Mouse (Mus musculus): ENCODE measurements around the gene Rab3b. TPM values are rescaled to one million over a fixed set of nuclear protein-coding genes. Genes with fewer than 3 reads are reported as not detected.

Rab3b gene
- polyA plus RNA-seq, 1 experiment, result 0.23 TPM

DNA sequence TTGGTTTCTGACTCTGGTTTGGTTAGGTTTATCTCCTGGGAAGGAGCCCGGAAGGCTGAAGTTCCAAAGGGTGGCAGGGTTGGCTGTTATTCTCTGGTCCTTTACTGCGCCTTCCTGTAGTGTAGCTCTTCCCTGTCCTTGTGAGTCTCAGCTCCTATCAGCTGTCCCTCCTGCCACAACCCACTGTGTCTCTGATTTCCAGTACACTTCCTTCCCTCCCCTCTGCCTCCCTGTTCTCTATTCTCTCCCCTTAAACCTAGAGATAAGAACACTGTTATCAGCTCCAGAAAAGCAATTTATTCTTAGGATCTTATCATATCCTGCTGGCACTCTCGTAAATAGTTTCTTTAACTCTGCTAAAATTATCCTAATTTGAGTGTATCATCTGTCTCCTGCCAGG, 90.7 kb downstream of the Rab3b start:
- H3K79me2 ChIP-seq (ENCODE audit: control insufficient read depth, insufficient read depth), result no peaks in the 10 kb centered on the region
- no peaks in the 10 kb centered on the region for H3K36me3 ChIP-seq (ENCODE audit: control insufficient read depth, insufficient read depth)
- H3K27me3 ChIP-seq (ENCODE audit: control insufficient read depth, insufficient read depth, insufficient read length), result no peaks in the 10 kb centered on the region
- TF ChIP-seq MAX (IDR thresholded peaks at IDR 0.05; ENCODE audit: low read depth) (no peak), SRF (IDR thresholded peaks at IDR 0.05; ENCODE audit: control insufficient read depth, insufficient read length, low read depth) (no peak), CEBPB (IDR thresholded peaks at IDR 0.05; ENCODE audit: insufficient read depth, poor library complexity, severe bottlenecking) (no peak), POLR2AphosphoS2 (IDR thresholded peaks at IDR 0.05; ENCODE audit: insufficient read length, low read depth) (no peak), MYOG (IDR thresholded peaks at IDR 0.05; ENCODE audit: control insufficient read depth in 1 of 3, insufficient read depth in 1 of 3, insufficient read length in 2 of 3, low read depth in 2 of 3) (no peak), REST (IDR thresholded peaks at IDR 0.05; ENCODE audit: insufficient read depth, insufficient read length) (no peak), MYOD1 (IDR thresholded peaks at IDR 0.05; ENCODE audit: control insufficient read depth in 1 of 3, insufficient read length in 2 of 3, low read depth in 2 of 3) (no peak), POLR2A (IDR thresholded peaks at IDR 0.05; ENCODE audit: insufficient read length, low read depth) (no peak), E2F4 (IDR thresholded peaks at IDR 0.05; ENCODE audit: insufficient read depth) (no peak), USF1 (IDR thresholded peaks at IDR 0.05; ENCODE audit: low read depth) (no peak), TCF3 (IDR thresholded peaks at IDR 0.05; ENCODE audit: insufficient read length, low read depth) (no peak), TCF12 (IDR thresholded peaks at IDR 0.05; ENCODE audit: insufficient read depth, poor library complexity, severe bottlenecking) (no peak)
- no peak overlapping the region for H3ac ChIP-seq (ENCODE audit: control insufficient read depth, insufficient read length)
- H3K4me3 ChIP-seq, result no peak overlapping the region
- no peak overlapping the region for H3K4me2 ChIP-seq (ENCODE audit: low read depth)

DNA sequence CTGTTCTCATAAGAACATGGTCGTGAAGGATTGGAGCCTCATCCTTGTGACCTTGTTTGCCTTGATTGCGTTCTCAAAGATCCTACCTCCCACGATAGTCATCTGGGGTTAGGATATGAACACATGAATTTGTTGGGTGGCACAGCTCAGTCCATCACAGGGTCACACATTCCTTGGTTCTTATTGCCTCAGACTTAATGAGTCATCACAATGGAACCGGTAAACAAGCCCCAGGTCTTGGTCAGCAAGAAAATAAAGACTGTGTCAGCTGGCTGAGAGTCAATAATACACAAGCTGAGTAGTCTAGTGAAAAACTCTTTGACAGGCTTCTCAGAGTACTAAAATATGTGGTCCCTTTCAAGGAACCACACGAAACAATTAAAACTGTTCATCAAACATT, 92.2 kb downstream of the Rab3b start:
- no peaks in the 10 kb centered on the region for H3K36me3 ChIP-seq (ENCODE audit: control insufficient read depth, insufficient read depth)
- H3K4me2 ChIP-seq (ENCODE audit: low read depth), result no peak overlapping the region
- H3K79me2 ChIP-seq (ENCODE audit: control insufficient read depth, insufficient read depth), result no peaks in the 10 kb centered on the region
- no peak overlapping the region for H3K4me3 ChIP-seq
- no peak overlapping the region for H3ac ChIP-seq (ENCODE audit: control insufficient read depth, insufficient read length)
- H3K27me3 ChIP-seq (ENCODE audit: control insufficient read depth, insufficient read depth, insufficient read length), result no peaks in the 10 kb centered on the region
- no peak for TF ChIP-seq MYOD1 (IDR thresholded peaks at IDR 0.05; ENCODE audit: control insufficient read depth in 1 of 3, insufficient read length in 2 of 3, low read depth in 2 of 3)
- TF ChIP-seq TCF12 (IDR thresholded peaks at IDR 0.05; ENCODE audit: insufficient read depth, poor library complexity, severe bottlenecking), result no peak
- no peak for TF ChIP-seq REST (IDR thresholded peaks at IDR 0.05; ENCODE audit: insufficient read depth, insufficient read length)
- TF ChIP-seq SRF (IDR thresholded peaks at IDR 0.05; ENCODE audit: control insufficient read depth, insufficient read length, low read depth), result no peak
- TF ChIP-seq POLR2A (IDR thresholded peaks at IDR 0.05; ENCODE audit: insufficient read length, low read depth), result no peak
- no peak for TF ChIP-seq E2F4 (IDR thresholded peaks at IDR 0.05; ENCODE audit: insufficient read depth)
- peak; percentile 72 for TF ChIP-seq CEBPB (IDR thresholded peaks at IDR 0.05; ENCODE audit: insufficient read depth, poor library complexity, severe bottlenecking)
- TF ChIP-seq MAX (IDR thresholded peaks at IDR 0.05; ENCODE audit: low read depth), result no peak
- no peak for TF ChIP-seq USF1 (IDR thresholded peaks at IDR 0.05; ENCODE audit: low read depth)

DNA sequence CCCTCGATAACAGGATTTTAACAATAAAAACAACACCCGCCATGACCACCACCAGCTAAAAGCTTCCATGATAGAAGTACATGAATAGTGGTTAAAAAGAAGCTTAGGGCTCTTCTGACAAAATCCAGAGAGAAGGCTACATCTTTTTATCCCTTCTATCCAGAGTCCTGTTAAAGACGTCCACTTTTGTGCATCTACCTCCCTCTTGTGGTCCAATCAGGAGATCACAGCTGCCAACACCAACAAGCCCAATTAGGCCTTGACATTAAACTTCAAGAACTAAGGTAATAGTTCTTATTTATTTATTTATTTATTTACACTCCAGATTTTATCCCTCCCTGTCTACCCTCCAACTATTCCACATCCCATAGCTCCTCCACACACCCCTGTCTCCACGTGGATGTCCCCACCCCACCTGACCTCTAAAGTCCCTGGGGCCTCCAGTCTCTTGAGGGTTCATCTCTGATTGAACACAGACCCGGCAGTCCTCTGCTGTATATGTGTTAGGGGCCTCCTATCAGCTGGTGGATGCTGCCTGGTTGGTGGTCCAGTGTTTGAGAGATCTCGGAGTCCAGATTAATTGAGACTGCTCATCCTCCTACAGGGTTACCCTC, 97.7 kb downstream of the Rab3b start:
- TF ChIP-seq POLR2AphosphoS2 (IDR thresholded peaks at IDR 0.05; ENCODE audit: insufficient read length, low read depth), result no peak
- no peak for TF ChIP-seq E2F4 (IDR thresholded peaks at IDR 0.05; ENCODE audit: insufficient read depth)
- TF ChIP-seq MYOG (IDR thresholded peaks at IDR 0.05; ENCODE audit: control insufficient read depth in 1 of 3, insufficient read depth in 1 of 3, insufficient read length in 2 of 3, low read depth in 2 of 3), result no peak
- Histone ChIP-seq H3K4me3 (no peak overlapping the region), H3ac (ENCODE audit: control insufficient read depth, insufficient read length) (no peak overlapping the region), H3K27me3 (ENCODE audit: control insufficient read depth, insufficient read depth, insufficient read length) (no peaks in the 10 kb centered on the region), H3K79me2 (ENCODE audit: control insufficient read depth, insufficient read depth) (no peaks in the 10 kb centered on the region), H3K36me3 (ENCODE audit: control insufficient read depth, insufficient read depth) (no peaks in the 10 kb centered on the region), H3K4me2 (ENCODE audit: low read depth) (no peak overlapping the region)

DNA sequence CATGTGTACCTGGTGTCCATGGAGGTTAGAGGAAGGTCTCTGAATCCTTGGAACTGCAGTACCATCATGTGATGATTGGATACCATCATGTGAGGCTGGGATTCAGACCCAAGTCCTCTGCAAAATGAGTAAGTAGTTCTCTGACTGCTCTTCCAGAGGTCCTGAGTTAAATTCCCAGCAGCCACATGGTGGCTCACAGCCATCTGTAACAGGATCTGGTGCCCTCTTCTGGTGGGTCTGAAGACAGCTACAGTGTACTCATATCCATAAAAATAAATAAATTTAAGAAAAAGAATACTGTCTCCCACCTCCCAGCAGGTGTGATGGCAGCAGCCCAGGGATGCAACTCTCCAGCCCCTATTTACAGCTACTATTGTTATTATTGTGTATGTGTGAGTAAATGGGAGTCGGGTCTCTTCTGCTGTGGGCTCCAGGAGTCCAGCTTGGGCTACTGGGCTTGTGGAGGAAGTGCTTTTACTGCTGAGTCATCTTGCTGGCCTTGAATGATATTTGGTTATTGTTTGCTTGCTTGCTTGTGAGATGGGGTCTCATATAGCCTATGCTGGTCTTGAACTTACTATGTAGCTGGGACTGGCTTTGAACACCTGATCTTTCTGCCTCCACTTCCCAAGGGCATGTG, 108.1 kb downstream of the Rab3b start:
- TF ChIP-seq MYOG (IDR thresholded peaks at IDR 0.05; ENCODE audit: control insufficient read depth in 1 of 3, insufficient read depth in 1 of 3, insufficient read length in 2 of 3, low read depth in 2 of 3) (no peak), POLR2A (IDR thresholded peaks at IDR 0.05; ENCODE audit: insufficient read length, low read depth) (no peak), TCF12 (IDR thresholded peaks at IDR 0.05; ENCODE audit: insufficient read depth, poor library complexity, severe bottlenecking) (no peak)
- Histone ChIP-seq H3K4me3 (no peak overlapping the region), H3K36me3 (ENCODE audit: control insufficient read depth, insufficient read depth) (no peaks in the 10 kb centered on the region), H3K79me2 (ENCODE audit: control insufficient read depth, insufficient read depth) (no peaks in the 10 kb centered on the region), H3ac (ENCODE audit: control insufficient read depth, insufficient read length) (no peak overlapping the region), H3K4me2 (ENCODE audit: low read depth) (no peak overlapping the region), H3K27me3 (ENCODE audit: control insufficient read depth, insufficient read depth, insufficient read length) (no peaks in the 10 kb centered on the region)

DNA sequence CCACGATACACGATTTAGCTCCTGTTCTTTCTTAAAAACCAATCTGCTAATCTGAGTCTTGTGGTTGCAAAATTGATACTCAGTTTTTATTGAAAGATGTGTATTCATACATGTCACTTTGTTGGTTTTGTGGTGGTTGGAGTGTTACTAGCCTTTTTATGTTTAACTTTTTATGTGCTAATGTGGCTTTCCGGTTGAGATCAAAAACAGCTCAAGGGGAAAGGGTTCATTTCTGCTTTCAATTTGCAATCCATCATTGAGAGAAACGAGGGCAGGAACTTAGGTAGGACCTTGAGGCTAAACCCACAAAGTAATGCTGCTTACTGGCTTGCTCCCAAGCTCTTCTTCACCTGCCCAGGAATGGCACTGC, 108.6 kb downstream of the Rab3b start:
- no peak overlapping the region for H3ac ChIP-seq (ENCODE audit: control insufficient read depth, insufficient read length)
- H3K36me3 ChIP-seq (ENCODE audit: control insufficient read depth, insufficient read depth), result no peaks in the 10 kb centered on the region
- no peak overlapping the region for H3K4me3 ChIP-seq
- H3K27me3 ChIP-seq (ENCODE audit: control insufficient read depth, insufficient read depth, insufficient read length), result no peaks in the 10 kb centered on the region
- no peaks in the 10 kb centered on the region for H3K79me2 ChIP-seq (ENCODE audit: control insufficient read depth, insufficient read depth)
- H3K4me2 ChIP-seq (ENCODE audit: low read depth), result no peak overlapping the region
- TF ChIP-seq CEBPB (IDR thresholded peaks at IDR 0.05; ENCODE audit: insufficient read depth, poor library complexity, severe bottlenecking), result no peak
- no peak for TF ChIP-seq MYOD1 (IDR thresholded peaks at IDR 0.05; ENCODE audit: control insufficient read depth in 1 of 3, insufficient read length in 2 of 3, low read depth in 2 of 3)
- no peak for TF ChIP-seq MYOG (IDR thresholded peaks at IDR 0.05; ENCODE audit: control insufficient read depth in 1 of 3, insufficient read depth in 1 of 3, insufficient read length in 2 of 3, low read depth in 2 of 3)
- no peak for TF ChIP-seq POLR2AphosphoS2 (IDR thresholded peaks at IDR 0.05; ENCODE audit: insufficient read length, low read depth)
- TF ChIP-seq SRF (IDR thresholded peaks at IDR 0.05; ENCODE audit: control insufficient read depth, insufficient read length, low read depth), result no peak
- TF ChIP-seq REST (IDR thresholded peaks at IDR 0.05; ENCODE audit: insufficient read depth, insufficient read length), result no peak
- TF ChIP-seq TCF3 (IDR thresholded peaks at IDR 0.05; ENCODE audit: insufficient read length, low read depth), result no peak
- TF ChIP-seq USF1 (IDR thresholded peaks at IDR 0.05; ENCODE audit: low read depth), result no peak
- TF ChIP-seq MAX (IDR thresholded peaks at IDR 0.05; ENCODE audit: low read depth), result no peak
- TF ChIP-seq E2F4 (IDR thresholded peaks at IDR 0.05; ENCODE audit: insufficient read depth), result no peak
- no peak for TF ChIP-seq POLR2A (IDR thresholded peaks at IDR 0.05; ENCODE audit: insufficient read length, low read depth)
- no peak for TF ChIP-seq TCF12 (IDR thresholded peaks at IDR 0.05; ENCODE audit: insufficient read depth, poor library complexity, severe bottlenecking)
